ENCODE assay signal across 8 mouse cellular contexts in genomic region chr19:46755066-46755465, GRCm38 (mm10). TPM values are rescaled to one million over a fixed set of nuclear protein-coding genes. Genes with fewer than 3 reads are reported as not detected.
DNase-seq lines count a peak whose midpoint lies in the region; ATAC-seq and TF ChIP-seq lines count a peak whose summit lies in the region.

No protein-coding gene starts in this region.

- peak; percentile 39; the same call in 1 of the 2 replicates for TF ChIP-seq CTCF in olfactory bulb, adult 2 months (IDR thresholded peaks at IDR 0.05; ENCODE audit: insufficient read depth, low read depth, low read length)
- TF ChIP-seq CTCF in midbrain, postnatal 0 days (IDR thresholded peaks at IDR 0.05), result no peak

- H3K9ac ChIP-seq in midbrain, postnatal 0 days (replicated peaks; ENCODE audit: low read length, poor library complexity, severe bottlenecking), result no peak overlapping the region

- no peak for TF ChIP-seq POLR2A in olfactory bulb, adult 2 months (IDR thresholded peaks at IDR 0.05; ENCODE audit: insufficient read depth, low read depth, low read length)

- no peaks in the 10 kb centered on the region for H3K4me1 ChIP-seq in olfactory bulb, adult 2 months (ENCODE audit: control insufficient read depth, insufficient read depth, low read length)
- no peaks in the 10 kb centered on the region for H3K4me1 ChIP-seq in midbrain, postnatal 0 days (ENCODE audit: insufficient read depth, low read length)

- 52% methylated on average over 9 of the region's 9 CpGs for WGBS in olfactory bulb, adult 2 months
- WGBS in midbrain, postnatal 0 days, result 53% methylated on average over 9 of the region's 9 CpGs

- ATAC-seq in midbrain, postnatal 0 days (ENCODE audit: low FRiP score), result no peak

- no peaks in the 10 kb centered on the region for H3K9me3 ChIP-seq in midbrain, postnatal 0 days (ENCODE audit: low read length)

- H3K4me2 ChIP-seq in midbrain, postnatal 0 days (ENCODE audit: low read depth, low read length, poor library complexity, severe bottlenecking), result no peak overlapping the region

- no peak overlapping the region for H3K27ac ChIP-seq in olfactory bulb, adult 2 months (ENCODE audit: insufficient read depth, low read depth, low read length)
- H3K27ac ChIP-seq in midbrain, postnatal 0 days (ENCODE audit: low read depth, low read length), result no peak overlapping the region

- H3K36me3 ChIP-seq in midbrain, postnatal 0 days (ENCODE audit: insufficient read depth, low read length), result no peaks in the 10 kb centered on the region

- no peaks in the 10 kb centered on the region for H3K27me3 ChIP-seq in midbrain, postnatal 0 days (ENCODE audit: insufficient read depth, low read length)

- peak; percentile 27 to 40 for DNase-seq in cerebellum, postnatal 36 days
- DNase-seq in cerebellum, adult 8-10 months, result no peak
- DNase-seq in spleen, adult 18-20 months, result peak; percentile 14 to 51
- DNase-seq in spleen, postnatal 36 days (ENCODE audit: low spot score in 2 of 2), result no peak
- peak; percentile 68 for DNase-seq in induced T-regulatory cell, adult 2 months (ENCODE audit: low read depth)
- DNase-seq in midbrain, postnatal 0 days (ENCODE audit: low spot score), result no peak
- DNase-seq in layer of hippocampus, adult 11-12 months (ENCODE audit: low spot score), result no peak

- no peak overlapping the region for H3K4me3 ChIP-seq in olfactory bulb, adult 2 months (ENCODE audit: insufficient read depth, low read depth, low read length)
- H3K4me3 ChIP-seq in midbrain, postnatal 0 days (ENCODE audit: low read depth, low read length), result no peak overlapping the region

RNA-seq across cellular contexts. Expression of gene Cnnm2, which starts 6.3 kb away (rescaled TPM):
- not detected in 2 replicates for polyA plus RNA-seq in olfactory bulb, adult 2 months (2012; ENCODE audit: insufficient read depth, insufficient read length, low replicate concordance, missing spikeins)
- total RNA-seq in midbrain, postnatal 0 days (2014; rRNA removed), result 26.1 and 37.5 TPM in 2 replicates
- polyA plus RNA-seq in midbrain, postnatal 0 days (2015; fragmentation: Nextera tagmentation; extraction: Ambion mirVana), result 8.2 and 8.3 TPM in 2 replicates

RNA-seq across cellular contexts. Expression of gene As3mt, which starts 47.8 kb away (rescaled TPM):
- polyA plus RNA-seq in olfactory bulb, adult 2 months (2012; ENCODE audit: insufficient read depth, insufficient read length, low replicate concordance, missing spikeins), result not detected in 2 replicates
- 21.3 and 28.9 TPM in 2 replicates for total RNA-seq in midbrain, postnatal 0 days (2014; rRNA removed)
- 36.4 and 37.9 TPM in 2 replicates for polyA plus RNA-seq in midbrain, postnatal 0 days (2015; fragmentation: Nextera tagmentation; extraction: Ambion mirVana)

Comparison
In these comparisons a context has a peak if more than half of its experiments do, and no peak if none do; other contexts are left out.
1. DNase-seq: peak in cerebellum, postnatal 36 days (2 of 2), spleen, adult 18-20 months (2 of 2) and induced T-regulatory cell, adult 2 months (single experiment); none in cerebellum, adult 8-10 months (single experiment), spleen, postnatal 36 days (0 of 2), midbrain, postnatal 0 days (single experiment) and layer of hippocampus, adult 11-12 months (single experiment).